Mouse (Mus musculus) adrenal gland, postnatal 4 days (tissue): ENCODE measurements around the gene Rspry1. TPM values are rescaled to one million over a fixed set of nuclear protein-coding genes. Genes with fewer than 3 reads are reported as not detected.

Experiments used
- total RNA-seq, 2 experiments: library from RNA; stranded (reverse); gene quantifications; 2 replicates each; pipeline ENCODE4 v1.2.3; 2021

Gene Rspry1
- total RNA-seq, 2 experiments from 2014 or later = 26.2 to 26.7 TPM

Other genes with a start within 250 kb of the Rspry1 start
- gene Herpud1, start 215.5 kb upstream of the Rspry1 start, total RNA-seq = 10 to 100 TPM; 65.5 to 75.2 TPM
- 1 to 10 TPM; 3.1 to 4.6 TPM for gene Nlrc5, start 167.6 kb upstream of the Rspry1 start, total RNA-seq
- 10 to 100 TPM; 18.1 to 20.4 TPM for gene Cpne2, start 68.9 kb upstream of the Rspry1 start, total RNA-seq
- gene Fam192a, start 60 bp downstream of the Rspry1 start, total RNA-seq = 10 to 100 TPM; 43.8 to 50.1 TPM
- 100 to 1,000 TPM; 101 to 111 TPM for gene Arl2bp, start 64.7 kb downstream of the Rspry1 start, total RNA-seq
- gene Pllp, start 94.3 kb downstream of the Rspry1 start, total RNA-seq = 1 to 10 TPM; 3.3 to 4.1 TPM
- under 1 TPM; 0.25 to 0.31 TPM for gene Ccl22, start 143.7 kb downstream of the Rspry1 start, total RNA-seq
- gene Cx3cl1, start 170.1 kb downstream of the Rspry1 start, total RNA-seq = 10 to 100 TPM; 18.8 to 21.1 TPM
- under 1 TPM; 0.87 to 0.90 TPM for gene Ccl17, start 208.5 kb downstream of the Rspry1 start, total RNA-seq
- gene Coq9, start 236.4 kb downstream of the Rspry1 start, total RNA-seq = 100 to 1,000 TPM; 128 to 144 TPM
- 10 to 100 TPM; 84.1 to 89.3 TPM for gene Ciapin1, start 236.4 kb downstream of the Rspry1 start, total RNA-seq